Mouse (Mus musculus): ENCODE measurements at regions not wholly inside any gene's neighbourhood (a gene's known extent, or its start where the extent isn't known, plus 50 kb on each side); places are given as distances from the start of the nearest gene placed in this dataset.

GRCm38 (mm10) chr16:73768706-73769105, 642.9 kb downstream of the Robo2 start:
- H3K9ac ChIP-seq (replicated peaks): no peak overlapping the region
- H3K4me1 ChIP-seq (replicated peaks; ENCODE audit: control insufficient read depth in 2 of 2, insufficient read depth in 2 of 2, low read length in 1 of 2): no peaks in the 10 kb centered on the region
- TF ChIP-seq CTCF (IDR thresholded peaks at IDR 0.05; ENCODE audit: low read depth): no peak
- no peak for TF ChIP-seq EP300 (IDR thresholded peaks at IDR 0.05; ENCODE audit: low read depth)
- no peak for ATAC-seq (ENCODE audit: insufficient read depth)
- no peak overlapping the region for H3K27ac ChIP-seq
- no peaks in the 10 kb centered on the region for H3K27me3 ChIP-seq (ENCODE audit: control insufficient read depth, insufficient read depth, low read length)
- no peak overlapping the region for H3K4me3 ChIP-seq (ENCODE audit: insufficient read depth in 1 of 2, low read depth in 2 of 2, low read length in 2 of 2)
- no peak overlapping the region for H3K4me2 ChIP-seq (ENCODE audit: low read depth)
- H3K36me3 ChIP-seq (replicated peaks; ENCODE audit: control insufficient read depth, insufficient read depth, low read depth): no peaks in the 10 kb centered on the region
- WGBS (ENCODE audit: insufficient replicate concordance): 59% methylated on average over 2 of the region's 2 CpGs
- no peak for DNase-seq (ENCODE audit: low read depth in 3 of 3, low spot score in 3 of 3)
- no peaks in the 10 kb centered on the region for H3K9me3 ChIP-seq (ENCODE audit: control insufficient read depth, low read length)

GRCm38 (mm10) chr16:73765184-73765583, 646.4 kb downstream of the Robo2 start:
- Histone ChIP-seq H3K4me1 (replicated peaks; ENCODE audit: control insufficient read depth in 2 of 2, insufficient read depth in 2 of 2, low read length in 1 of 2) (no peaks in the 10 kb centered on the region), H3K27ac (no peak overlapping the region), H3K27me3 (ENCODE audit: control insufficient read depth, insufficient read depth, low read length) (no peaks in the 10 kb centered on the region), H3K9ac (replicated peaks) (no peak overlapping the region), H3K4me3 (ENCODE audit: insufficient read depth in 1 of 2, low read depth in 2 of 2, low read length in 2 of 2) (no peak overlapping the region), H3K9me3 (ENCODE audit: control insufficient read depth, low read length) (no peaks in the 10 kb centered on the region), H3K4me2 (ENCODE audit: low read depth) (no peak overlapping the region), H3K36me3 (replicated peaks; ENCODE audit: control insufficient read depth, insufficient read depth, low read depth) (no peaks in the 10 kb centered on the region)
- ATAC-seq (ENCODE audit: insufficient read depth): no peak
- TF ChIP-seq CTCF (IDR thresholded peaks at IDR 0.05; ENCODE audit: low read depth) (no peak), EP300 (IDR thresholded peaks at IDR 0.05; ENCODE audit: low read depth) (no peak)
- 49% methylated on average over 3 of the region's 3 CpGs for WGBS (ENCODE audit: insufficient replicate concordance)
- no peak for DNase-seq (ENCODE audit: low read depth in 3 of 3, low spot score in 3 of 3)

DNA sequence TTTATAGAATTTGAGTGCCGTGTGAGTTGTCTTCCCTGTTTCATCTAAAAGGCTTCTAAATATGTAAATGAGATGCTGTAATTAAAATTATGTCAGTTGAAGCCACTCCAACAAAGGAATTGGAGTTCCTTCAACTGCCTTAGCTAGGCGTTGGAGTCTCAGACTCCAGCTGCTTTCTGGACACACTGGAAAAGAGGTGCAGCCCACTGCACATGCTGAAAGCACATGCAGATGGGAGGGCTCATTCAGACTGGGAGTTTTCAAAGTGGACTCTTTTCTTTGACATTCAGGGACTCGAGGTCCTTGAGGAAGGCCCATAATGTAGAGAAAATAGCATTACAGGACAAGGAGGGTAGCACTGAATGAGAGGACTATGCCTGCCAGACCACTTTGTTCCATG, 650.7 kb downstream of the Robo2 start:
- Histone ChIP-seq H3K9me3 (ENCODE audit: control insufficient read depth, low read length) (no peaks in the 10 kb centered on the region), H3K9ac (replicated peaks) (no peak overlapping the region), H3K36me3 (replicated peaks; ENCODE audit: control insufficient read depth, insufficient read depth, low read depth) (no peaks in the 10 kb centered on the region), H3K27ac (no peak overlapping the region), H3K27me3 (ENCODE audit: control insufficient read depth, insufficient read depth, low read length) (no peaks in the 10 kb centered on the region), H3K4me3 (ENCODE audit: insufficient read depth in 1 of 2, low read depth in 2 of 2, low read length in 2 of 2) (no peak overlapping the region), H3K4me1 (replicated peaks; ENCODE audit: control insufficient read depth in 2 of 2, insufficient read depth in 2 of 2, low read length in 1 of 2) (no peaks in the 10 kb centered on the region), H3K4me2 (ENCODE audit: low read depth) (no peak overlapping the region)
- TF ChIP-seq EP300 (IDR thresholded peaks at IDR 0.05; ENCODE audit: low read depth) (no peak), CTCF (IDR thresholded peaks at IDR 0.05; ENCODE audit: low read depth) (no peak)
- 50% methylated on average over 3 of the region's 3 CpGs for WGBS (ENCODE audit: insufficient replicate concordance)
- no peak for ATAC-seq (ENCODE audit: insufficient read depth)
- no peak for DNase-seq (ENCODE audit: low read depth in 3 of 3, low spot score in 3 of 3)

- H3K27ac ChIP-seq: no peak overlapping the region
- H3K9ac ChIP-seq (replicated peaks): no peak overlapping the region
- ATAC-seq (ENCODE audit: insufficient read depth) (no peak), DNase-seq (ENCODE audit: low read depth in 3 of 3, low spot score in 3 of 3) (no peak)
- no peak overlapping the region for H3K4me2 ChIP-seq (ENCODE audit: low read depth)
- 52% methylated on average over 5 of the region's 5 CpGs for WGBS (ENCODE audit: insufficient replicate concordance)
- no peak for TF ChIP-seq CTCF (IDR thresholded peaks at IDR 0.05; ENCODE audit: low read depth)
- TF ChIP-seq EP300 (IDR thresholded peaks at IDR 0.05; ENCODE audit: low read depth): no peak
- H3K27me3 ChIP-seq (ENCODE audit: control insufficient read depth, insufficient read depth, low read length): no peaks in the 10 kb centered on the region
- no peaks in the 10 kb centered on the region for H3K9me3 ChIP-seq (ENCODE audit: control insufficient read depth, low read length)
- H3K4me1 ChIP-seq (replicated peaks; ENCODE audit: control insufficient read depth in 2 of 2, insufficient read depth in 2 of 2, low read length in 1 of 2): no peaks in the 10 kb centered on the region
- no peaks in the 10 kb centered on the region for H3K36me3 ChIP-seq (replicated peaks; ENCODE audit: control insufficient read depth, insufficient read depth, low read depth)
- H3K4me3 ChIP-seq (ENCODE audit: insufficient read depth in 1 of 2, low read depth in 2 of 2, low read length in 2 of 2): no peak overlapping the region
Measured at GRCm38 (mm10) chr16:73758872-73759271, 652.8 kb downstream of the Robo2 start.

DNA sequence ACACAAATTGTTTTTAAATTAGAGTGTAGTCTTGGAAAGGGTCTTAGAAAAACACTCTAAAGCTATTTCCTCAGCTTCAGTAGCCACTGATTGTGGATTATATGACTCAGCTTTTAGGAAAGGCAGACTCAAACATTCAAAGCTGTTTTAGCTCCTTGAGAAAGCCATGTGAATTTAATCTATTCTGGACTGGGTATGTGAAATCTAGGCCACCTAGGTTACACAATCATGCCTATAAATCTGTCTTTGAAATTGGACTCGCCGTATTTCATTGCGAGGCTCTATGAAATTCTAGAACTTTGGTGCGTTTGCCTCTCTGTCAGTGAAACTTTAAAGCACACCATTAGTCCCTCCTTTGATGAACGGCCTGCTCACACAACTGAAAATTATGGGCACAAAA, 657.3 kb downstream of the Robo2 start:
- H3K36me3 ChIP-seq (replicated peaks; ENCODE audit: control insufficient read depth, insufficient read depth, low read depth): no peaks in the 10 kb centered on the region
- H3K27me3 ChIP-seq (ENCODE audit: control insufficient read depth, insufficient read depth, low read length): no peaks in the 10 kb centered on the region
- no peak for ATAC-seq (ENCODE audit: insufficient read depth)
- no peaks in the 10 kb centered on the region for H3K9me3 ChIP-seq (ENCODE audit: control insufficient read depth, low read length)
- no peak overlapping the region for H3K9ac ChIP-seq (replicated peaks)
- H3K4me1 ChIP-seq (replicated peaks; ENCODE audit: control insufficient read depth in 2 of 2, insufficient read depth in 2 of 2, low read length in 1 of 2): no peaks in the 10 kb centered on the region
- no peak overlapping the region for H3K27ac ChIP-seq
- no peak overlapping the region for H3K4me2 ChIP-seq (ENCODE audit: low read depth)
- no peak for DNase-seq (ENCODE audit: low read depth in 3 of 3, low spot score in 3 of 3)
- TF ChIP-seq EP300 (IDR thresholded peaks at IDR 0.05; ENCODE audit: low read depth): no peak
- no peak for TF ChIP-seq CTCF (IDR thresholded peaks at IDR 0.05; ENCODE audit: low read depth)
- no peak overlapping the region for H3K4me3 ChIP-seq (ENCODE audit: insufficient read depth in 1 of 2, low read depth in 2 of 2, low read length in 2 of 2)
- WGBS (ENCODE audit: insufficient replicate concordance): 75% methylated on average over 5 of the region's 5 CpGs

All from liver, embryonic 14.5 days (tissue).